Mouse (Mus musculus) Muller cell, postnatal 12 days (primary cell): ENCODE data around the gene Cyp4a12b.
"Not testable (repeated sequence)": the region's sequence is repeated elsewhere in the genome, so short reads cannot be mapped to it uniquely, and the experiment has no call there.

Source experiments
- DNase-seq: peaks from one replicate; pipeline ENCODE4 v3.0.0-alpha.2; 2015; ENCODE audit errors: inconsistent ontology term

The Cyp4a12b gene

DNA sequence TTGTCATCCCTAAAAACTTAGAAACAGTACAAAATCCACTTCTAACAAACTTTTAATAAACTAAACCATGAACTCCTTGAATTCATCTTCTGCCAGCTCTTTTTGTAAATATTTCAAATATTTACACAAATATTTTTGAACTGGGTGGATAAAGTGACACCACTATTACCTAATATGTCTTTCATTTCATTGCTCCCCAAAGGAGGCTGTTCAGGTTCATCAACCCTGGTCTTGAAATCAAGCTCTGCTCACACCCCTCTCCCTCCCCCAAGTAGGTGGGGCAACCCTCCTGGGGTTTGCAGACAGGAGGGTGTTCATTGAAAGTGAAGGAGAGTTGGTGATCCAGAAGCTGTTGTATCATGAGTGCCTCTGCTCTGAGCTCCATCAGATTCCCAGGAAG lies at the start of gene Cyp4a12b:
Gene Cyp4a12b, plus strand, starts transcription at position 301 of the 400 bp plus-strand sequence.
- not testable (repeated sequence) for DNase-seq

DNA sequence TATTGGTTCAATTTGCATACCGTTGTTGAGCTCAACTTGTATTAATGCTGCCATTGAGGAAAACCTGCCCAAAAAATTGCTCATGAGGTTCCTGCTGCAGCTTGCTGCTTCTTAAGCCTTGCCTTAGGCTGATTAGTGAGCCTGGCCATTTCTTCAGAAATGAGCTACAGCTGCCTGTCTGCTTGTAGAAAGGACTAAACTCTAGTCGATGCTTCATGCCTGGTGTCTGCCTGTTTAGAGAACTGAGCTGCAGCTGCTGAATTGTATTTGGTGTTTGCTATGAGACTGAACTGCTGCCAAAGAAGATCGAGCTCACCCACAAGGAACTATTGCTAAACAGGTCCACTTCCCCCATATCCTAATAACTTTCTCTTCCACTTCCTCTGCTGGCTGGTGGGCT lies 45.8 kb upstream of the Cyp4a12b start:
- DNase-seq, result not testable (repeated sequence)

DNA sequence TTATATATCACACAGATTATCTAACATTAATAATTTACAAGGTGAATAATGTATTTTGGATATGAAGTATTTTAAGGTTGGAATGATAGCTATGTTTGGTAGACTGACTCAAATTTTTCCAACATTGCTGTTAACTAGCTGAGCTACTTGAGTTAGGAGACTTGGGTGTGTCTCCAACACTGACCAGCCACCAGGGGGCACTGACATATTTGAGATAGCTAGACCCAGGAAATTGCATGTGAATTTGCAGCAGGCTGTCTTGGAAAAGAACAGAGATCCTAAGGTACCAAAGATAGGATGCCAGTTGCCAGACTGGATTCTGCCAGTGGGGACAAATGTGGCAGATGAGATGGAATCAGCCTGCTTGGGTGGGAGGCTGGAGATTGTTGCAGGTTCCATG lies 43.4 kb upstream of the Cyp4a12b start:
- not testable (repeated sequence) for DNase-seq

DNA sequence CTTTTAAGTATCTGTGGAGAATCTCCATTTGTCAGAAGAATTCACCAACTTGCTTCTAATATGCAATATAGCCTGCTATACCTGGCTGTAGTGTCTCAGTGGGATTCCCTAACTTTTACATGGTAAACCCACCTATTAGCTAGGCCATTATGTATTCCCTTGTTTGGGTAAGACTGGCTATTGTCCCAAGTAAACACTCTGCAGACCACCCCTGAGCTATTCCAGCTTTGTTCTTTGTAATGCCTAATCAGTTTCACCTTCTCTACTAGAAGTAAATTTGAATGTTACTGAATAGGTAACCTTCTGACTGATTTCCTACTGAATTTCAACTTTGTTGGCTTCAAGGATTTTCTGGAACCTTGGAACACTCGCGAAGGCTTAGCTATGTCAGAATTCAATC lies 15.2 kb upstream of the Cyp4a12b start:
- DNase-seq, result not testable (repeated sequence)

DNA sequence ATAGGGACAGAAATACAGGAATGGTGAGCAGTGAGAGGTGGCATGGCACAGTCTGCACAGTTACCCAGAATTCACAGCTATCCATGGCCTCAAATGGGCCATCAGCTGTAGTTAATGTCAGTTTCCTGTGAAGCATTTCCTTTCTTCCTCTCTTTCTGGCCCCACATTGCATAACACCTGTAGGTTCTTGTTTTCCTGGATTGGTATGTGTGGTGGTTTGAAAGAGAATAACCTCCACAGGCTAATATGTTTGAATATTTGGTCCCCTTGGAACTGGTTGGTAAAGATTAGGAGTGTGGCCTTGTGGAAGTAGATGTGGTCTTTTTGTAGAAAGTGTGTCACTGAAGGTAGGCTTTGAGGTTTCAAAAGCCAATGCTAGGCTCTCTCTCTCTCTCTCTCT lies 14.5 kb upstream of the Cyp4a12b start:
- not testable (repeated sequence) for DNase-seq

DNA sequence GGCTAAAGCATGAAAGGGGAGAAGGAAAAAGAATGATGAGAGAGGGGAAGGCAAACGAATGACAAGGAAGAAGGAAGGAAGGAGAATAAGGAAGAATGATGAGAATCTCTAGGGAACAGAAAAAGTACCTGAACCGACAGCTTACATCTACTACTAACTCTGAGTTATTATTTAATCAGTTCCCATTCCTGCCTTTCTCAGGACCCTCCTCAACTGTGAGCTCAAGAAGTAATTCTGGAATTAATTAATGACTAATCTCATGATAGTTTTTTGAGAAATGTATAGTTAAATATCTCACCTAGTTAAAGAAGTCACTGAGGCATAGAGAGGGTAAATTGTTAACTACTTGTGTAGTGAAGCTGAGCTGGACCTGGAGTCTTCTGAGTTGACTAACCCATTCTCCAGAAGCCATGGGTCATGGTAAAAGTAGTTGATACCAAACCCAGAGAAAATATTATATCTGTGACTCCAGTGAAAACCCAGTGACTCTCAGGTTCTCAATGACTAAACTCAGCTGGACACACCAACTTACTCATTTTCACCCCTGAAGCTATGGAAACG lies 39.2 kb downstream of the Cyp4a12b start:
- DNase-seq, result no peak

DNA sequence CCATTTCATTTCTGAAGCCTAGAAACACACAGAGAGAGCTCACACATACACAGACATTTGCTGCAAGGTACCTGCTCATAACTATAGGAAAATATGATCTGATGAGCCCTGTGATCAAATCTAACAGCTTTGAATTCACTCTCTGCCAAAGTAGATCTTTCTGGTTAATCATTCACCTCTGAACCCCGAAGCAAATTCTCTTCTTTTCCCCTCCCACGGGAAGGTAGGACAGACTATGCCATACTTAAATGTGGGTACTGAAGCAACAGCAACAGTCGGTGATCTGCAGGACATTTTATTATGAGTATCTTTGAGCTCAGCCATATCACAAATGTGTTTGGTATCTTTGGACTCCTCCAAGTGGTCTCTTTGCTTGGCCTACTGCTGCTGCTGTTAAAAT lies 40.9 kb downstream of the Cyp4a12b start, which contains the start of gene Cyp4a30b:
Gene Cyp4a30b, plus strand, starts transcription at position 301 of the 400 bp plus-strand sequence.
- DNase-seq, result no peak

DNA sequence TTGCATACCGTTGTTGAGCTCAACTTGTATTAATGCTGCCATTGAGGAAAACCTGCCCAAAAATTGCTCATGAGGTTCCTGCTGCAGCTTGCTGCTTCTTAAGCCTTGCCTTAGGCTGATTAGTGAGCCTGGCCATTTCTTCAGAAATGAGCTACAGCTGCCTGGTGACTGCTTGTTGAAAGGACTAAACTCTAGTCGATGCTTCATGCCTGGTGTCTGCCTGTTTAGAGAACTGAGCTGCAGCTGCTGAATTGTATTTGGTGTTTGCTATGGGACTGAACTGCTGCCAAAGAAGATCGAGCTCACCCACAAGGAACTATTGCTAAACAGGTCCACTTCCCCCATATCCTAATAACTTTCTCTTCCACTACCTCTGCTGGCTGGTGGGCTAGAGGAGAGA lies 62.2 kb downstream of the Cyp4a12b start:
- DNase-seq, result not testable (repeated sequence)

DNA sequence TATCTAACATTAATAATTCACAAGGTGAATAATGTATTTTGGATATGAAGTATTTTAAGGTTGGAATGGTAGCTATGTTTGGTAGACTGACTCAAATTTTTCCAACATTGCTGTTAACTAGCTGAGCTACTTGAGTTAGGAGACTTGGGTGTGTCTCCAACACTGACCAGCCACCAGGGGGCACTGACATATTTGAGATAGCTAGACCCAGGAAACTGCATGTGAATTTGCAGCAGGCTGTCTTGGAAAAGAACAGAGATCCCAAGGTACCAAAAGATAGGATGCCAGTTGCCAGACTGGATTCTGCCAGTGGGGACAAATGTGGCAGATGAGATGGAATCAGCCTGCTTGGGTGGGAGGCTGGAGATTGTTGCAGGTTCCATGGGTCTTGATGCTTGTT lies 64.6 kb downstream of the Cyp4a12b start:
- DNase-seq, result not testable (repeated sequence)

DNA sequence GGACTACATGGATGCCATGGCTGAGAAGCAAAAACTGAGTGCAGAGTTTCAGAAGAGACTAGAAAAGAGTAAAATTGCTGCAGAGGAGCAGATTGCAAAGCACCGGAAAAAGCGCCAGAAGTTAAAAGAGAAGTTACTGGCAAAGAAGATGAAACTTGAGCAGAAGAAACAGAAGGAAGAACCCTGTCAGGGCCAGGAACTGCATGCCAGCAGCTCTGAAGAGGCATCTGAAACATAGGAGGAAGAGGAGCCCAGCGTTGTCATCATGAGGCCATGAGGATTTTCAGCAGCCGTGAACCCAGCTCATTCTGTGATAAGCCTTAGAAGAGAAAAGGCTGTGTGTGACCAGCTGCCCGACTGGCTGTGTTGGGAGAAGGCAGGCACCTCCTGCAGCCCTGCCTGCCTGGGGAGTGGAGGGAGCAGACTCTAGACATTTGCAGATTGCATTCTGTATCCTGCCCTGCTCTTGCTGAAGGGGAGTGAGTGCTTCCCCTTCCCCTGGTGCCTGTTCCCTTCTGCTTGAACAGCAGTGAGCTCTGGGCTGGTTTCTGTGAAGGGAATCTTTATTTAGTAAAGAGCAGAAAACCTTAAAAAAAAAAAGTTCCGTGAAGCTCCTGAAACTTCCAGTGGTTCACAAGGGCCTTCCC lies 69.7 kb downstream of the Cyp4a12b start:
- DNase-seq, result no peak
